Mouse (Mus musculus) embryo, embryonic 10 days (tissue): ENCODE results near the gene Fnbp1l.

Source experiments
- DNase-seq: peaks from one replicate; pipeline ENCODE4 v3.0.0-alpha.2; 2015; ENCODE audit warnings: low spot score

The Fnbp1l gene

DNA sequence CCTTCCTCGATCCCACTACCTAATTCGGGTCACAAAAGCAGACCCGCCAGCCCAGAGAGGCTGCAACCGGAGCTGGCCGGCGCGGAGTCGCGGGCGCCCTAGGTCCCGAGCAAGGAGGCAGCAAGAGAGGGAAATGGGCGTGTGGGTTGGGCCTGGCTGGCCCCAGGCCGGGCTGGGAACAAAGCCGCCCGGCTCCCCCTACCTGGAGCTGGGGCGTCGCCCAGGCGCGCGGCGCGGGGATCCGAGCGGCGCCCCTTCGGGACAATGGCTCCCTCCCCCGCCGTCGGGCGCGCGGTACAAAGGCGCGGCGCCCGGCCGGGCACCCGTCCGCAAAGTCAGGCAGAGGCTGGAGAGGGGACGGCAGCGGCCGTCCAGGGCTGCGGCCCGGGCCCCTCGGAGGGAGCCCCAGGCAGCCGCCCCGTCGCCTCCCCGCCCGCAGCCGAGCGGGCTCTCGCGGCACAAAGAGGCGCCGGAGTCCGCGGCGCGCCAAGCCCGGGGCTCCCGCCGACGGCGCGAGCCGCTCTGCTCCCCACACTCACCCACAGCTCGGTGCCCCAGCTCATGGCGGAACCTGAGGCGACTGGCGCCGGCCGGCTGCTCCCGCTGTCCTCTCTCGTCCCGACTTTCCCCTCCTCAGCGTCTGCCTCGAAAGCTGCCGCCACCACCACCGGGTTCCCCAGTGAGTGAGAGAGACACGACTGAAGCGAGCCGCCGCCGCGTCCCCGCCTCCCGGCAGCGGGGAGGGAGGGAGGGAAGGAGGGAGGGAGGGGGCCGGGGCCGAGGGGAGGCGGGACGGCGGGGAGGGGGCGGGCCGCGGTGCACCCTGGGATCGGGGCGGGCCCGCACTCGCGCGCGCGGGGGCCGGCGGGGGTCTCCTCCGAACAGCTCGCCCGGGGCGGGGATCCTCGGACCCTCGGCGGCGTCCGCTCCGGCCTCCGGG lies at the start of gene Fnbp1l:
Gene Fnbp1l (minus strand): TSS at position 725 of the 940 bp plus-strand sequence.
- DNase-seq, result peak; percentile 88

DNA sequence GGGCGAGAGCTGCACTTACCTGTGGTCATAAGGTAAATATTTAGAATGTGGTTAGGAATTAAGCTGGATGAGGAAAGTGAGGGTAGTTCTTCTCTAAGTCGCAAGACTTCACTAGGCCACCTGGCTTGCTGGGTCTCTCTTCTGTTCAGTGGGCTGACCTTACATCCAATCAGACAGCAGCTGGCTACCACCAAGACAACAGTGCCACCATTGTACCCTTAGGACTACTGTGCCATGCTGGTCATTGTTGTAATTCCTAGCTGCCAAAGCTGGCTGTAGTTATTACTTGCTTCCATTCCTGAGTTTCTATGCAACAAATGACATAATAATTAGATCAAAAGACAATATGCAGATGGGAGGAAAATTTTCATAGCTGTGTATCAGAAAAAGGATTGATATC lies 41.3 kb upstream of the Fnbp1l start:
- no peak for DNase-seq

DNA sequence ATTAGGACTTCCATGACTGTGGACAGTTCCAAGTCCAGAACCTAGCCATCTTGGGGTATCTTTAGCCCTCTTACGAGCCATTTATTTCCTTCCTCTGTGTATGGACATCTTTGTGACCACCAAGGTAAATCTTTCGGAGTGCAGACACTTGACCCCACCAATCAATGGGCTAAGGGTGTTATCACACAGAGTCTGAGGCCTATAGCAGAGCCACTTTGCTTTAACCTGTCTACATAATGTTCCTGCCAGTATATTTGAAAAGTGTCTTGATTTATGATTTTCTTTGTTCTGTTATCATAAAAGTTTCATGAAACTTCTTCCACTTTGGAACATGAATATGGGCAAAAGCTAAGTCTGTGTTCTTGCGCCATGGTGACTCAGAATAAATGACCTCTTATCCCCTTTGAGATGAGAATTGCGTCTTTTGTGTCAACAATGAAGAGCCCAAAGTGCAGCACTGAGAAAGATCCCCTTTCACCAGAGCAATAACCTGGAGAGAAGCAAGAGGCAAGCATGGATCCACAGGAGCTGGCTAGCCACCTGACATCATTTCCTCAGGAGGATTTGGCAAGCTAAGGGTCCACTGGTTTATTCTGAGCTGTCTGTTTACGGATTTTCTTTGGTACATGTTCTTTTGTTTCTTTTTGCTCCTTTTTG lies 39.9 kb upstream of the Fnbp1l start:
- no peak for DNase-seq

DNA sequence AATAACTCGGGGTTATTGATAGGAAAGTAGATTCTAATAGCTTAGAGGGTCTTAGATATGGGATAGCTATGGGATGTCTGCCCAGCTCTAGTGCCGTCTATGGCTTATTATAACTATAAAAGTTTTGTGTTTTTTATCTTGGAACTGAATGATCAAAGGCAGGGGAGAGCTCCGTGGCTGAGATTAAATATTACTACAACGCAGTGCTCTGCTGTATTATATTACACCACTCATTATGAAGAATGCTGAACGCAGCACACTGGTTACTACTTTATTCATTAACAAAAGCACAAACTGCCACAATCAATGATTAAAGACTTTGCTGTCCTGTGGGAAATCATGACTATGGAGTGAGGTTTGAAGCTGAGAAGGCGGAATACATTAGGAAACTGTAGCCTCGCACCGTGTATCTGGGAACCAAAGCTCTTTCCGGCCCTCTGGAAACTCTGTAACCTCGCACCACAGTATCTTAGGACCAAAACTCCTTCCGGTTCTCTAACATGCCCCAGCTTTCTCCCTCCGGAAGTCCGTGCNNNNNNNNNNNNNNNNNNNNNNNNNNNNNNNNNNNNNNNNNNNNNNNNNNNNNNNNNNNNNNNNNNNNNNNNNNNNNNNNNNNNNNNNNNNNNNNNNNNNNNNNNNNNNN lies 27.8 kb upstream of the Fnbp1l start:
- DNase-seq, result no peak

DNA sequence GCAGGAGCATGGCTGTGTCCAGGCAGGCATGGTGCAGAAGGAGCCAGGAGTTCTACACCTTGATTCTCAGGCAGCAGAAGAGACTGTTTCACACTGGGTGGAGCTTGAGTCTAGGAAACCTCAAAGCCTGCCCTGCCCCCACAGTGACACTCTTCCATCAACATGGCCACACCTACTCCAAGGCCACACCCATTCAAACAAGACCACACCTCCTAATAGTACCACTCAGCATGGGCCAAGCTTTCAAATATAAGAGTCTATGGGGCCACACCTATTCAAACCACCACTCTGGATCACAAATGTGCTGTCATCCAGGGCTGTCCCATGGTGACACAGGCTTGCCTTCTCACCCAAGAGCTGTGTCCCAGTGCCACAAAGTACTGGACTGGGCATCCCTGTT lies 20.8 kb upstream of the Fnbp1l start:
- no peak for DNase-seq

DNA sequence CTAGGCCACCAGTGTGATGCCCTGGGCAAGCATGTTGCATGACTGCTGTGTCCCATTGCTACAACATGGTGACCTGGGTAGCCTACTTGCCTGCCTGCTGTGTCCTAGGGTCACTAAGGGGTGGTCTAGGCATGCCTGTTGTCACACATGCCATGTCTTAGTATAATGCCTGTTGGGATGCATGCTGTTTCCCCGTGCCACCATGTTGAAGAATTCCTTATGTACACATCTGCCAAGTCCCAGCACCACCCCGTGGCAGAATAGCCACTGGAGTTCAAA lies 19.6 kb upstream of the Fnbp1l start:
- DNase-seq, result no peak

DNA sequence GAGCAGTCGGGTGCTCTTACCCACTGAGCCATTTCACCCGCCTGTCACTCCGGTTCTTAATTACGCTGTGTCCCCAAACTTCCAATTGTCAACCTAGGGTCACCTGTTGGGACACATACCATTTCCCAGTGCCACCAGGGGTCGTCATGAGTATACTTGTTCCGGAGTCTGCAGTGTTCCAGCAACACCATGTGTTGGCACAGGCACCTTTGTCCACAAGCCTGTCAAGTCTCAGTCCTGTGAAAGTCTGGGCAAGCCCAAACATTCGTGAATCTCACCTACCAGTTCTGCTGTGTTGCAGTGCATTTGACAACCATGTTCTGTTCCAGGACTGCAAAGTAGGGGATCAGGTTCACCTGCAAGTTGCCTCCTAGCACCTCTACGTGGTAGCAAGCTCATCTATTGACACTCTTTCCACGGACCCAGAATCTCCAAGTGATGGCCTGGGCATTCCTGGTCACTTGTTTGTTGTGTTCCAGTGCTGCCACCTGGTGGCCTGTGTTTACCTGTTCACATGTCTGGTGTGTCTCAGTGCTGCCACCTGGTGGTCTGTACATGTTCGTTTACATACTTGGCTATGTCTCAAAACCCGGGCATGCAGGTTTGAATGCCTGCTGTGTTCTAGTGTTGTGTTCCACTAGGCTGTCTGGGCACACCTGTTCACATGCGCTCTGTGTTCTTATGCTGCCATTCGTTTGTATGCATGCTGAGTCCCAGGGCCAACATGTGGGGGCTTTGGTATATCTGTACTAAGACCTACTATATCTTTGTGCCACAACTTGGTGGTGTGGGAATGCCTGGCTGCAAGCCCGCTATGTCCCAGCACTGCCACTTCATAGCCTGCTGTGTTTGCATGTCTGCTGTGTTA lies 19.0 kb upstream of the Fnbp1l start:
- peak; percentile 100 for DNase-seq

DNA sequence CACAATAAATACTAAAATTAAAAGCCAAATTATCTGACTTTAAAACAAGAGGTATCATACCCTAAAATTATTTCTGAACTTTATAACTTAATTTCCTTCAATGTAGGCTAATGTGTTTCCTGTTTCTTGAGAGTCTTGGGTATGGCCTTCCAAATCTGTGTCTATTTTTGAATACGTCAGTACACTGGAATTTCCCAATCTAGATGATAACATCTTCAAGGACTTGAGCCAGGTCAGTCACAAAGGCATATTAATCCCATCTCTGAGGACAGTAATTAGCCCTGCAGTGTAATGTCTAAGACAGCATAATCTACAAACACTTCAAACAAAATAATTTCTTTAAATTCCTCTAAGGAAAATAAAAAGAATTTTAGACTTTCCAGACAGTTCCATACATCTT lies 17.8 kb upstream of the Fnbp1l start:
- no peak for DNase-seq

DNA sequence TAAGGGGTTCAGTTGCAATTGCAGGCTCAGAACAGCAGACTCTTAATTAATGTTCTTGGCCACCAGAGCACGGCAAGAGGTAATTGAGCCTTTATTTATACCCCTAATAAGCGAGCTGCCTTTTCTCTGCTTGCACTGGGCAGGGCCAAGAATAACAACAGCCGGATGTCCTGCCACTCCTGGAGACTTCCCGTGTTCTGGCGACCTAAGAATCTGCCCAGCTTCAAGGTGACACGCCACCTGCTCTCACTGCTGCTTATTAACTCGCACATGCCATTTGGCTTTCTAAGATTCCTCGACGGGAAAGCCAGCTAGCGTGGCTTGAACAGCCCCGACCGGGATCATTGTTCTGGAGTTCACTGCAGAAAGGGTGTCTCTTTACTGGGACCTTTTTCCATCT lies 15.7 kb upstream of the Fnbp1l start:
- peak; percentile 51 for DNase-seq

DNA sequence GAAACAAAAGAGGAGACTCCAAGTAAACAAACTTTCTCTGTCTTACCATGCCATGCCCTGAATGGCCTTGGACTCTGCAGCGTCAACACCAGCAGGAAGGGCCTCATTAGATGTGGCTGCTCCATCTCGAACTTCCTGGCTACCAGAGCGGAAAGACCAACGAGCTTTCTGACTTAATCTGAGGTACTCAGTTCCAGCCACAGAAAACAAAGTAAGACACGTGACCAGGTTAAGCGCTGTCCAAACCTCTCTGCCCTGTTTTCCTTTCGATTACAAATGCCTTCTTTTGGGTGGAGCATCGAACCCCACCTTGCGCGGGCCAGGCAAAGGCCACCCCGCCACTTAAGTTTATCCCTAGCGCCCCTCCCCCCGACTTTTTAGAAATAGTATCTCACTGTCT lies 10.1 kb upstream of the Fnbp1l start:
- DNase-seq, result peak; percentile 58

DNA sequence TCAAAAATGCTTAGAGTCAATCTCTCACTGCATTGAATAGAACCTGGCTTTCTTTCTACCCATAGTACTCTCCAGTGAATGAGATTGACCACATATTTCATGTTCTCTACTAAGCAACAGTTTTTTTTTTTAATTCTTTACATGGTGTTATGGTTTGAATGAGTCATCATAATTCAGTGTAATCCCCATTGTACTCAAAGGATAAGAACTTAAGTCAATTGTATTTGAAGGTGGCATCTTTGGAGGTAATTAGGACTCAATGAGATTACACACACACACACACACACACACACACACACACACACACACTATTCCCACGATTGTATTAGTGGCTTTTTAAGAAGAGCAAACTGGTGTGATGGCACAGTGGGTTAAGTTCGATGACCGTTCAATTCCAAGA lies 9.4 kb upstream of the Fnbp1l start:
- DNase-seq, result no peak

DNA sequence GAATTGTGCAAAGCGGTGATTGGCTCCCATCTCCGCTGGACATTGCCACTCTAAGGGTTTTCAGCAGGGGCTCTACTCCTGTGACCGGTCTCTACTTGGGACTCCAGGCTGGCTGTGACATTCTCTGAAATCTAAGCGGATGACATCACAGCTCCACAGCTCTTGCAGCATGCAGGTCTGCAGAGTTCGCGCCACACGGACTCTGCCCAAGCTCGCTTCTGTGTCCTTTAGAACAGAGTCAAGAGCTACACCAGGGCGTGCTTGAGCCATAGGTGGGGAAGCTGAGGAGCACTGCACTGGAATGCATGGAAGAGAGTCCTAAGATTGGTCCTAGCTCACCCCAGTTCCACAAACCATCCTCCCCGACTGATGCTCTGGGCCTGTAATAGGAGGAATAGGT lies 9.0 kb upstream of the Fnbp1l start:
- DNase-seq, result no peak

DNA sequence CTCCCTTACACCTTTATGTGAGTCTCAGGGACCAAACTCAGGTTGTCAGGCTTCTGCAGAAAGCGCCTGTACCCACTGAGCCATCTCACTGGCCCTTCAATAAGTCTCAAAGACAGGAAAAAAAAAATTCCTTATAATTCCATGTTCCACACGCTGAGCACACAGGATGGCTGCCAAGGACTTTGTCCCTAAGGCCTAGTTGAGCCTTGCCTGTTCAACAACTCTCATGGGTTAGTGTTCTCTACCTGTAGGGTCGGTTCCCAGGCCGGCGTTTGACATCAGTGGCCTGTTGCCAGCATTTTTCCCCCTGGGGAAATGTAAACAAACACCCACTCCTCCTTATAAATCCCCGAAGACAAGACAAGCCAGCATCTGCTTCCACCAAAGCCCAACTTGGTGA lies 8.3 kb upstream of the Fnbp1l start:
- DNase-seq, result no peak

DNA sequence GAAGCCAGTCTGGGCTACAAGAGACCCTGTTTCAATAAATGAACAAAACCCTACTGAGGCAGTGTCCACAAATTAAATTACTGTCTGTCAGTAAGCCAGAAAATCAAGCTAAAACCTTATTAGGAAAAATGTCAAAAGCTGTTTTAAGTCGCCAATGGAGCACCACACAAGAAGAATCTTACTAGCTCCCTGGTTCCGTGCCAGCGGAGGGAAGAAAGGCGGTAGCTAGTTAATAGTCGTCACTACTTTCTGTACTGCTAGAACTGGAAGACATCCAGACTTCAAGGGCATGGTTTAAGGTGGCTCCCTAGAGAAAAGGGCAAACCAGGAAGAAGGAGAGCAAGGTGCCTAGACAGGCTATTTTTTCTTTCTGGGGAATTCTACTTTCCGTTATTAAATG lies 5.1 kb upstream of the Fnbp1l start:
- DNase-seq, result no peak

DNA sequence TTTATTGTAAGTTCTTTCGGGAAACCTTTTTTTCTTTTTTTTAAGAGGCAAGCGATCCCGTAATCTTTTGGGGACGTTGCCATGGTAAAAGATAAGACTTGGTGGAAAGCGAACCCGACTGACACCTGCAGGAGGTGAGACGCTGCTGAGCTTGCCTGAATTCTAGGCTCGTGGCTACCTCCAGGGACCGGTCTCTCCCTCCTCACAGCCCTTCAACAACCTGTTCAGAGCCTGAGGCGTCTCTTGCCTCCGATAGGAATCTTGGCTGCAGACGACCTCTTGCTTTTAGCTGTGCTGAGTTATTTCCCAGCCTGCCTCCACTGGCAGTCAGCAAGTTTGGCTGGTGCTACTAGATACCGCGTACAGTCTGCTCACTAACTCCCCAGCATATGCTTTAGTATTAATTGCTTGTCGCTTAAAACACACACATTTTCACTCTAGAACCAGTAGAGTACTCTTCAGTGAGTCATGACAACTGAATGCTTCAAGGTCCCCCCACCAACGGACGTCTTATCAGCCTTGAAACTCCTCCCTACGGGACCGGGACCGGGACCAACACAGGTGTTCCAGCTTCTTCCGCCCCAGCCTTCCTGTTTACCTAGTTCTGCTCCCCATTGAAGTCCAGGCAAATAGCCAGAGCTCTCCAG lies 893 bp upstream of the Fnbp1l start:
- peak; percentile 52 for DNase-seq

DNA sequence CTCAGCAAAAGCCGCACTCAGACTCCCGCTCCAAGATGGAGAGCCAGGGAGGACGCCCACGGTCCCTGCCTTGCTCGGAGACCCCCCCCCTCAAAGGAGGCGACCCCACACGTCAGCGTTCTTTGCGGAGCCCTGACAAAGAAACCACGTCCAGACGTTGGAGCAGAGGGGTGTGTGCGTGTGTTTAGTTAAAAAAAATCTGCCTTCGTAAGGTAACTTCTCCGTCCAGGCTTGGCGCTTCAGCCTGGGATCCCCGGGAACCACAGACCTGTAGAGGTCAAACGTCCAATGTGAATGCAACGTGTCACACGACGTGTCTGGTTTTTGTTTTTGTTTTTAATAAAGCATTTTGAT lies 393 bp upstream of the Fnbp1l start:
- peak; percentile 47 for DNase-seq

DNA sequence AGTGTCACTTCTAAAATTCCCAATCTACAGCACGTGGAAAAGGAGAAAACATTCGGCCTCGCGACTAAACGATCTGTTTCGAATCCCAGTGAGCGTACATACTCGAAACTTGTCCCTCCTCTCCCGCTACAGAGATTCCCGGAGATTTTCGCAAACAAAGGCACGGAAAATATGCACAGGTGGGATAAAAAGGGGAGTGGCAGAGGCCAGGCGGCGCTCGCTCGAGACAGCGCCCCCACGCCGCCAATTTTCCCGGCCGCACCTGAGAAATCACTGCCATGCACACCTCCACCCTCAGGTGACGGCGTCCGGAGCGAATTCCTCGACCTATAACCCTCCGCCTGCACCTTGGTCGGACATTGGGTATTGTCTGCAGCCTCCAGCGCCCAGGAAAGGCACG lies 1.1 kb downstream of the Fnbp1l start:
- DNase-seq, result peak; percentile 47

DNA sequence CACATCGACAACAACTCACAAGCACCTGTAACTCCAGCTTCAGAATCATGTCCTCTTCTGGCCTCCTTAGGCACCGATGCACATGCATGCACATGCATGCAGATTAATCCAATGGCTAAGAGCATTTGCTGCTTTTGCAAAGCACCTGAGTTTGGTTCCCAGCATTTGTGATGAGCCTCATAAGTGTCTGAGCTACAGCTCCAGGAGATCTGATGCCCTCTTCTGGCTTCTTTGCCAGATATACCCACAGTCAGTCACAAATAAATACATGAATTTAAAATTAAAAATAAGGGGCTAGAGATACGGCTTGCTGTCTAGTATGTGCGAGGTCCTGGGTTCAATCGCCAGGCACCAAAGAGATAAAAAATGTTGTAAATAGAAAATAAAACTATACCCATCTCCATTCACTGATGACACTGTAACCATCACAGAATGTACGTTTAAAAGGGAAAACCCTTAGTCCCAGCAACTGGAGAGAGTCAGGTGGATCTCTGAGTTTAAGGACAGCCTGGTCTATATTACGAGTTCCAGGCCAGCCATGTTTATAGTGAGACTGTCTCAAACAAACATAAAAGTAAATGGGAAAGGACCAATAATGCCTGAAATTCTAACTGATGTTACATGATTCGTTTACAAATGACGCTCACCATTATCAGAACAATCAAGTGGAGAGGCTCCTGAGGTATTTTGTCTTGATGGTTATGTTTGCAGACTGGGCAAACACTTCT lies 1.7 kb downstream of the Fnbp1l start:
- no peak for DNase-seq

DNA sequence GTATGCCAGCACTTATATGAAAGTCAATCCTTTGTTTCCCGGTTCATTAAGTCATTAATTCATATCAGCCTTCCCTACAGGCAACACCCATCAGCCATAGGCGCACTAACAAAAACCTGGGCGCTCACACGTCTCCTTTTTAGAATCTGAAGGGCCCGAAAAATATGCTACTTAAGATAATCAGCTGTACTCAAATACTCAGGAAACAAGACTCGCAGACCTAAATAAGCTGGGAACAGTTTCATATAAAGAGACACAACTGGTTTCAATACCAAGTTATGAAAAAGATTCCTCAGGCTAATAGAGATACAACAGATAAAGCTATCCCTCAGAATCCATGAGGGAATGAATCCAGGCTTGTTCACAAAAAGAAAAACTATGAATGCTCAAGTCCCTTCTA lies 7.0 kb downstream of the Fnbp1l start:
- no peak for DNase-seq

DNA sequence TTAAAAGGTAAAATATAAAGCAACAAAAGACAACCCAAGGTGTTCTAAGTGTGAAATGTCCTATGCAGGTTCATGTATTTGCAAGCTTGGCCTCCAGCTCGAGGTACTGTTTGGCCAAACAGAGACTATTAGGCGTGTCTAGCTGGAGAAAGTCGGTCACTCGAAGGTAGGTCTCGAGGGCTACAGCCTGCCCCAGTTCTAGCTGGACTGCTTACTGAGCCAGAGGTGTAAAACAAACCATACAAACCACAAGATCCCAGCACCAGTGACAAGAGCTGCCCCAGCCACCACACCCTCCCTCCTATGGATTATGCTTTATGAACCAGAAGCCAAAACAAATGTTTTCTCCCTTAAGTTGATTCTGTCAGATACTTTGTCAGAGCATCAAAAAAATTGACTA lies 7.8 kb downstream of the Fnbp1l start:
- DNase-seq, result no peak

DNA sequence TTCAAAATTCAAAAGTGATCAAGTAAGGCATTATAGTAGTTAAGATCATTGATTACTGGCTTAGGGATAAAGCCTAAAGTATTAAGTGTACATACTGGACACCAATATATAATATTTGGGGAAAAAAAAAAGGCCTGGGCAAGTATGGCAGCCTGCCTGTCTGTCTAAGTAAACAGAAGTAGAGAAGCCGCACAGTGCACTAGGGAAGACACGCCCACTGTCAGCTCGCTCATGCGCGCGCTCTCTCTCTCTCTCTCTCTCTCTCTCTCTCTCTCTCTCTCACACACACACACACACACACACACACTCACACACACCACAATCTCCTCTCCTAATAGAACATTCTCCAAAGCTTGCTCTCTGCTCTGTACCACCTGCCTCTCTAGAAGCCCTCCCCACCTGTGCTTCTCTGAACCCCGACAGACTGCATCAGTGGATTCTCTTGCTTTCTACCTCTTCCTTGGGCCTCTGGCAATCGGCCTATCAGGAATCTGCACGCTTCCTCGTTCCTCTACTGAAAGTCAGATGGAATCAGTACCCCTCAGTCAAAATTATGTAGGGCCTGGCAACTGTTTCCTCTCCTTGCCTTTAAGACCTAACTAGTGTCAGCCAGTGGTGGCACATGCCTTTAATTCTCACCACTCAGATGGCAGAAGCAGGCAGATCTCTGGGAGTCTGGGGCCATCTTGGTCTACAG lies 13.3 kb downstream of the Fnbp1l start:
- DNase-seq, result no peak
